Mouse (Mus musculus) intestine, embryonic 14.5 days (tissue): ENCODE measurements at regions not wholly inside any gene's neighbourhood (a gene's known extent, or its start where the extent isn't known, plus 50 kb on each side); places are given as distances from the start of the nearest gene placed in this dataset.

Experiments
- ATAC-seq: fragments of 200-750 bp; cut with Nextera tagmentation; replicated peaks from 2 replicates; pipeline ENCODE4 v1.8.0; 2017; ENCODE audit warnings: low read depth, moderate number of reproducible peaks, moderate TSS enrichment, moderate library complexity; ENCODE audit not compliant: low FRiP score, low TSS enrichment
- DNase-seq: peaks from one replicate; pipeline ENCODE4 v3.0.0-alpha.2; 2018; ENCODE audit warnings: low spot score
- H3K27ac ChIP-seq: fragments of 300-500 bp; sonication (generic); 2 replicates; pipeline ENCODE4 v1.5.1; 2014; ENCODE audit warnings: low read depth, mild to moderate bottlenecking, control low read depth
- H3K27me3 ChIP-seq: fragments of 300-500 bp; sonication (generic); replicated peaks from 2 replicates; pipeline ENCODE4 v1.6.1; 2014; ENCODE audit warnings: low read length, control low read depth; ENCODE audit not compliant: control insufficient read depth, insufficient read depth
- H3K36me3 ChIP-seq: fragments of 300-500 bp; sonication (generic); 2 replicates; pipeline ENCODE4 v1.6.1; 2014; ENCODE audit warnings: low read length, control low read depth; ENCODE audit not compliant: control insufficient read depth, insufficient read depth
- H3K4me1 ChIP-seq: fragments of 300-500 bp; sonication (generic); replicated peaks from 2 replicates; pipeline ENCODE4 v1.6.1; 2014; ENCODE audit warnings: low read length, control low read depth, mixed read lengths; ENCODE audit not compliant: control insufficient read depth, insufficient read depth
- H3K4me2 ChIP-seq: fragments of 300-500 bp; sonication (generic); 2 replicates; pipeline ENCODE4 v1.6.1; 2014; ENCODE audit warnings: low read length
- H3K4me3 ChIP-seq: fragments of 300-500 bp; sonication (generic); 2 replicates; pipeline ENCODE4 v1.5.1; 2014; ENCODE audit warnings: low read depth, low read length, control low read depth, mixed read lengths
- H3K9ac ChIP-seq: fragments of 300-500 bp; sonication (generic); 2 replicates; pipeline ENCODE4 v1.6.1; 2014; ENCODE audit warnings: mild to moderate bottlenecking, low read length
- H3K9me3 ChIP-seq: fragments of 300-500 bp; sonication (generic); 2 replicates; pipeline ENCODE4 v1.6.1; 2016; ENCODE audit warnings: low read length, control low read depth; ENCODE audit not compliant: control insufficient read depth
- WGBS: fragments of 180-500 bp; shearing (Covaris S2); extraction: QIAGEN DNeasy Blood & Tissue Kit; methylation state at CpG from one replicate; pipeline ENCODE4 v1.1.7; 2014; 5-methylcytosine and 5-hydroxymethylcytosine counted together

- no peak for DNase-seq
- Histone ChIP-seq H3K4me3 (no peak overlapping the region), H3K9ac (no peak overlapping the region), H3K4me1 (no peaks in the 10 kb centered on the region), H3K27me3 (no peaks in the 10 kb centered on the region), H3K9me3 (no peaks in the 10 kb centered on the region), H3K4me2 (no peak overlapping the region), H3K27ac (no peak overlapping the region), H3K36me3 (no peaks in the 10 kb centered on the region)
- no peak for ATAC-seq
Measured at GRCm38 (mm10) chr6:79387732-79388131, 430.0 kb upstream of the Gm20594 start.

- no peak for DNase-seq
- H3K9ac ChIP-seq, result no peak overlapping the region
- no peaks in the 10 kb centered on the region for H3K4me1 ChIP-seq
- ATAC-seq, result no peak
- H3K27me3 ChIP-seq, result no peaks in the 10 kb centered on the region
- H3K4me2 ChIP-seq, result no peak overlapping the region
- no peak overlapping the region for H3K4me3 ChIP-seq
- H3K9me3 ChIP-seq, result no peaks in the 10 kb centered on the region
- no peak overlapping the region for H3K27ac ChIP-seq
- H3K36me3 ChIP-seq, result no peaks in the 10 kb centered on the region
- WGBS, result 20% methylated on average over 1 of the region's 1 CpGs
Measured at GRCm38 (mm10) chr6:79401090-79401489, 416.6 kb upstream of the Gm20594 start.

GRCm38 (mm10) chr6:79408955-79409354 is 408.8 kb upstream of the Gm20594 start:
- DNase-seq, result no peak
- H3K4me2 ChIP-seq, result no peak overlapping the region
- ATAC-seq, result peak; percentile 71; the same call in 1 of the 2 replicates
- no peak overlapping the region for H3K4me3 ChIP-seq
- no peaks in the 10 kb centered on the region for H3K36me3 ChIP-seq
- H3K9me3 ChIP-seq, result no peaks in the 10 kb centered on the region
- no peak overlapping the region for H3K9ac ChIP-seq
- H3K27ac ChIP-seq, result no peak overlapping the region
- H3K27me3 ChIP-seq, result no peaks in the 10 kb centered on the region
- WGBS, result 14% methylated on average over 3 of the region's 3 CpGs
- H3K4me1 ChIP-seq, result no peaks in the 10 kb centered on the region

GRCm38 (mm10) chr6:79445821-79446220 is 371.9 kb upstream of the Gm20594 start:
- H3K27me3 ChIP-seq, result no peaks in the 10 kb centered on the region
- H3K36me3 ChIP-seq, result no peaks in the 10 kb centered on the region
- H3K4me3 ChIP-seq, result no peak overlapping the region
- H3K4me1 ChIP-seq, result no peaks in the 10 kb centered on the region
- DNase-seq (no peak), ATAC-seq (no peak)
- H3K27ac ChIP-seq, result no peak overlapping the region
- 92% methylated on average over 1 of the region's 1 CpGs for WGBS
- no peak overlapping the region for H3K4me2 ChIP-seq
- no peaks in the 10 kb centered on the region for H3K9me3 ChIP-seq
- no peak overlapping the region for H3K9ac ChIP-seq

- WGBS, result 74% methylated on average over 2 of the region's 2 CpGs
- H3K27me3 ChIP-seq, result no peaks in the 10 kb centered on the region
- H3K4me3 ChIP-seq, result no peak overlapping the region
- no peak overlapping the region for H3K4me2 ChIP-seq
- H3K9me3 ChIP-seq, result no peaks in the 10 kb centered on the region
- no peaks in the 10 kb centered on the region for H3K36me3 ChIP-seq
- H3K27ac ChIP-seq, result no peak overlapping the region
- H3K4me1 ChIP-seq, result no peaks in the 10 kb centered on the region
- no peak for DNase-seq
- no peak for ATAC-seq
- H3K9ac ChIP-seq, result no peak overlapping the region
Measured at GRCm38 (mm10) chr6:79491245-79491644, 326.5 kb upstream of the Gm20594 start.

- H3K4me2 ChIP-seq, result no peak overlapping the region
- no peak overlapping the region for H3K9ac ChIP-seq
- no peak for ATAC-seq
- no peaks in the 10 kb centered on the region for H3K36me3 ChIP-seq
- H3K27ac ChIP-seq, result no peak overlapping the region
- no peaks in the 10 kb centered on the region for H3K4me1 ChIP-seq
- H3K27me3 ChIP-seq, result no peaks in the 10 kb centered on the region
- no peaks in the 10 kb centered on the region for H3K9me3 ChIP-seq
- no peak for DNase-seq
- H3K4me3 ChIP-seq, result no peak overlapping the region
- 89% methylated on average over 3 of the region's 3 CpGs for WGBS
Measured at GRCm38 (mm10) chr6:79500649-79501048, 317.1 kb upstream of the Gm20594 start.
